Mouse (Mus musculus): ENCODE measurements at regions not wholly inside any gene's neighbourhood (a gene's known extent, or its start where the extent isn't known, plus 50 kb on each side); places are given as distances from the start of the nearest gene placed in this dataset.
A peak's percentile ranks its signal among the peaks of the same experiment; 100 is the strongest.

- no peaks in the 10 kb centered on the region for H3K4me1 ChIP-seq (replicated peaks)
- no peak overlapping the region for H3K4me2 ChIP-seq
- no peak overlapping the region for H3K4me3 ChIP-seq (replicated peaks)
- DNase-seq (no peak), ATAC-seq (ENCODE audit: low read depth) (no peak)
- no peaks in the 10 kb centered on the region for H3K9me3 ChIP-seq (replicated peaks)
- no peak overlapping the region for H3K9ac ChIP-seq
- H3K36me3 ChIP-seq, result no peaks in the 10 kb centered on the region
- H3K27me3 ChIP-seq, result no peaks in the 10 kb centered on the region
- no peak overlapping the region for H3K27ac ChIP-seq
Observed at GRCm38 (mm10) chr1:194241111-194241510, 376.9 kb upstream of the Plxna2 start.

- Histone ChIP-seq H3K4me2 (no peak overlapping the region), H3K9me3 (replicated peaks) (no peaks in the 10 kb centered on the region), H3K9ac (no peak overlapping the region), H3K36me3 (no peaks in the 10 kb centered on the region), H3K27ac (no peak overlapping the region), H3K27me3 (no peaks in the 10 kb centered on the region), H3K4me3 (replicated peaks) (no peak overlapping the region), H3K4me1 (replicated peaks) (no peaks in the 10 kb centered on the region)
- ATAC-seq (ENCODE audit: low read depth), result no peak
- no peak for DNase-seq
- 60% methylated on average over 4 of the region's 4 CpGs for WGBS (ENCODE audit: insufficient replicate concordance)
Observed at GRCm38 (mm10) chr1:194231206-194231605, 386.8 kb upstream of the Plxna2 start.

DNA sequence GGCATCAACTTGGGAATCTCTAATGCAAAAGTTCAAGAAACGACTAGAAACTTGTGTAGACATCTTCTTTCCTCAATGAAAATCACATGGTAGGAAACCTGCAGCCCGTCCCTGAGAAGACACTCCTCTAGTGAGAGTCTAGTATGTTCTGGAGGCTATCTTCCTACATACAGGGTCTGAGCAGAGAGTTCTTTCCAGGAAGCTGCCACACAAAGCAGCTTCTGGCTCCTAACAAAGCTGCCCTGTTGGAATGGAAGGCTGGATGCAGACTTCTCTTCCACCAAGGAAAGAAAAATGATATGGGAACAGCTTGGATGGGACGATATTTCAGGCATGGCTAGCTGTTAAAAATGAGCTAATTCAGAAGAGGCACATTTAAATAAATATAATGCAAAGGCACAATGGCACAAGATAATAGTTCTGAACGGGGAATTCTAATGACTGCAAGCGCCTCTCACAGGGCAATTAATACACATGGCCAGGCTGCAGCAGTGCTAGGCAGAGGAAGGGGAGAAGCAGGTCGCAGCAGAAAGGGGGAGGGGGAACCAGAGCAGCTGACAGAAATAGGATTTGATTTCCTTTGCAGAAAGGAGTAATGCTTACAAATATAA is 391.4 kb upstream of the Plxna2 start:
- Histone ChIP-seq H3K36me3 (no peaks in the 10 kb centered on the region), H3K4me1 (replicated peaks) (no peaks in the 10 kb centered on the region), H3K4me3 (replicated peaks) (no peak overlapping the region), H3K27me3 (no peaks in the 10 kb centered on the region), H3K9me3 (replicated peaks) (no peaks in the 10 kb centered on the region), H3K27ac (no peak overlapping the region), H3K9ac (no peak overlapping the region), H3K4me2 (no peak overlapping the region)
- ATAC-seq (ENCODE audit: low read depth), result no peak
- no peak for DNase-seq
- 27% methylated on average over 6 of the region's 6 CpGs for WGBS (ENCODE audit: insufficient replicate concordance)

- no peak overlapping the region for H3K9ac ChIP-seq
- no peaks in the 10 kb centered on the region for H3K4me1 ChIP-seq (replicated peaks)
- H3K9me3 ChIP-seq (replicated peaks), result no peaks in the 10 kb centered on the region
- DNase-seq, result no peak
- H3K4me2 ChIP-seq, result no peak overlapping the region
- no peak overlapping the region for H3K27ac ChIP-seq
- no peaks in the 10 kb centered on the region for H3K36me3 ChIP-seq
- whole genome bisulfite sequencing (ENCODE audit: insufficient replicate concordance), result 11% methylated on average over 1 of the region's 1 CpGs
- no peaks in the 10 kb centered on the region for H3K27me3 ChIP-seq
- H3K4me3 ChIP-seq (replicated peaks), result no peak overlapping the region
- ATAC-seq (ENCODE audit: low read depth), result no peak
Observed at GRCm38 (mm10) chr1:194225786-194226185, 392.2 kb upstream of the Plxna2 start.

GRCm38 (mm10) chr1:194224046-194224445 is 394.0 kb upstream of the Plxna2 start:
- WGBS (ENCODE audit: insufficient replicate concordance), result 63% methylated on average over 1 of the region's 1 CpGs
- Histone ChIP-seq H3K9me3 (replicated peaks) (no peaks in the 10 kb centered on the region), H3K27ac (no peak overlapping the region), H3K27me3 (no peaks in the 10 kb centered on the region), H3K4me2 (no peak overlapping the region), H3K9ac (no peak overlapping the region), H3K36me3 (no peaks in the 10 kb centered on the region), H3K4me1 (replicated peaks) (no peaks in the 10 kb centered on the region), H3K4me3 (replicated peaks) (no peak overlapping the region)
- ATAC-seq (ENCODE audit: low read depth) (no peak), DNase-seq (no peak)

GRCm38 (mm10) chr1:194223610-194224009 is 394.4 kb upstream of the Plxna2 start:
- Histone ChIP-seq H3K9me3 (replicated peaks) (no peaks in the 10 kb centered on the region), H3K36me3 (no peaks in the 10 kb centered on the region), H3K4me3 (replicated peaks) (no peak overlapping the region), H3K4me2 (no peak overlapping the region), H3K9ac (no peak overlapping the region), H3K27ac (no peak overlapping the region), H3K27me3 (no peaks in the 10 kb centered on the region), H3K4me1 (replicated peaks) (no peaks in the 10 kb centered on the region)
- DNase-seq (no peak), ATAC-seq (ENCODE audit: low read depth) (no peak)
- 23% methylated on average over 2 of the region's 2 CpGs for WGBS (ENCODE audit: insufficient replicate concordance)

GRCm38 (mm10) chr1:194223015-194223414 is 395.0 kb upstream of the Plxna2 start:
- Histone ChIP-seq H3K4me2 (no peak overlapping the region), H3K9ac (no peak overlapping the region), H3K27me3 (no peaks in the 10 kb centered on the region), H3K4me3 (replicated peaks) (no peak overlapping the region), H3K4me1 (replicated peaks) (no peaks in the 10 kb centered on the region), H3K36me3 (no peaks in the 10 kb centered on the region), H3K27ac (no peak overlapping the region), H3K9me3 (replicated peaks) (no peaks in the 10 kb centered on the region)
- ATAC-seq (ENCODE audit: low read depth), result no peak; the same call in 1 of the 2 replicates
- WGBS (ENCODE audit: insufficient replicate concordance), result under 1% methylated on average over 9 of the region's 9 CpGs
- DNase-seq, result peak; percentile 6

GRCm38 (mm10) chr1:194208034-194209000 is 409.7 kb upstream of the Plxna2 start:
- H3K4me1 ChIP-seq (replicated peaks), result no peaks in the 10 kb centered on the region
- H3K9ac ChIP-seq, result no peak overlapping the region
- H3K4me2 ChIP-seq, result no peak overlapping the region
- no peak for ATAC-seq (ENCODE audit: low read depth)
- WGBS (ENCODE audit: insufficient replicate concordance), result 48% methylated on average over 14 of the region's 14 CpGs
- no peak overlapping the region for H3K4me3 ChIP-seq (replicated peaks)
- no peaks in the 10 kb centered on the region for H3K27me3 ChIP-seq
- no peaks in the 10 kb centered on the region for H3K36me3 ChIP-seq
- no peaks in the 10 kb centered on the region for H3K9me3 ChIP-seq (replicated peaks)
- no peak overlapping the region for H3K27ac ChIP-seq
- no peak for DNase-seq

- Histone ChIP-seq H3K9ac (no peak overlapping the region), H3K27me3 (no peaks in the 10 kb centered on the region), H3K27ac (no peak overlapping the region), H3K4me1 (replicated peaks) (no peaks in the 10 kb centered on the region), H3K4me2 (no peak overlapping the region), H3K4me3 (replicated peaks) (no peak overlapping the region), H3K9me3 (replicated peaks) (no peaks in the 10 kb centered on the region), H3K36me3 (no peaks in the 10 kb centered on the region)
- DNase-seq (no peak), ATAC-seq (ENCODE audit: low read depth) (no peak)
- 32% methylated on average over 2 of the region's 2 CpGs for WGBS (ENCODE audit: insufficient replicate concordance)
Observed at GRCm38 (mm10) chr1:194197516-194197915, 420.5 kb upstream of the Plxna2 start.

- H3K4me1 ChIP-seq (replicated peaks), result no peaks in the 10 kb centered on the region
- no peak overlapping the region for H3K27ac ChIP-seq
- H3K9ac ChIP-seq, result no peak overlapping the region
- ATAC-seq (ENCODE audit: low read depth) (no peak), DNase-seq (no peak)
- H3K27me3 ChIP-seq, result no peaks in the 10 kb centered on the region
- no peaks in the 10 kb centered on the region for H3K36me3 ChIP-seq
- no peaks in the 10 kb centered on the region for H3K9me3 ChIP-seq (replicated peaks)
- WGBS (ENCODE audit: insufficient replicate concordance), result 59% methylated on average over 2 of the region's 2 CpGs
- H3K4me2 ChIP-seq, result no peak overlapping the region
- H3K4me3 ChIP-seq (replicated peaks), result no peak overlapping the region
Observed at GRCm38 (mm10) chr1:194182293-194182692, 435.7 kb upstream of the Plxna2 start.

DNA sequence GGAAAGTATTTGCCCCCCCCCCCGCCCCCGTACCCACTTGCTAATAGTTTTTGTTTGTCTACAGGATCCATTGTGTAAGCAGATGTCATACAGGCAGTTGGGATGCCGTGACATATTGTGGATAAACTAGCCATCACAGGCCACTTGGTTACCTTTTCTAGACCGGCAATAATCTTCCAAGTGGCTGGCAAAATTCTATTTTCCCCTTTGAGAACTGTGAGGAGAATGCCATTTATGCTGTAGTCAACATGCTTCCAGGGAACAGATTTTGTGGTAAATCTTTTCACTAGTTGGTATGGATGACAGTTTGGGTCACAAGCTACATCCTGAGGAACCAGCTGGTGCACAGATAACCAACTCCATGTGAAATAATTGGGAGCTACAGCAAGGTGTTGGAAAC is 456.5 kb upstream of the Plxna2 start:
- ATAC-seq (ENCODE audit: low read depth) (no peak), DNase-seq (no peak)
- H3K9ac ChIP-seq, result no peak overlapping the region
- H3K4me3 ChIP-seq (replicated peaks), result no peak overlapping the region
- no peaks in the 10 kb centered on the region for H3K36me3 ChIP-seq
- no peak overlapping the region for H3K4me2 ChIP-seq
- H3K27ac ChIP-seq, result no peak overlapping the region
- H3K9me3 ChIP-seq (replicated peaks), result no peaks in the 10 kb centered on the region
- no peaks in the 10 kb centered on the region for H3K27me3 ChIP-seq
- WGBS (ENCODE audit: insufficient replicate concordance), result 56% methylated on average over 4 of the region's 4 CpGs
- no peaks in the 10 kb centered on the region for H3K4me1 ChIP-seq (replicated peaks)
